Mouse (Mus musculus): Measurements from ENCODE around the gene Zfp462. TPM values are rescaled to one million over a fixed set of nuclear protein-coding genes. Genes with fewer than 3 reads are reported as not detected.

The Zfp462 gene
- total RNA-seq, 2 experiments from 2014 or later, result 64.8 to 77.5 TPM

DNA sequence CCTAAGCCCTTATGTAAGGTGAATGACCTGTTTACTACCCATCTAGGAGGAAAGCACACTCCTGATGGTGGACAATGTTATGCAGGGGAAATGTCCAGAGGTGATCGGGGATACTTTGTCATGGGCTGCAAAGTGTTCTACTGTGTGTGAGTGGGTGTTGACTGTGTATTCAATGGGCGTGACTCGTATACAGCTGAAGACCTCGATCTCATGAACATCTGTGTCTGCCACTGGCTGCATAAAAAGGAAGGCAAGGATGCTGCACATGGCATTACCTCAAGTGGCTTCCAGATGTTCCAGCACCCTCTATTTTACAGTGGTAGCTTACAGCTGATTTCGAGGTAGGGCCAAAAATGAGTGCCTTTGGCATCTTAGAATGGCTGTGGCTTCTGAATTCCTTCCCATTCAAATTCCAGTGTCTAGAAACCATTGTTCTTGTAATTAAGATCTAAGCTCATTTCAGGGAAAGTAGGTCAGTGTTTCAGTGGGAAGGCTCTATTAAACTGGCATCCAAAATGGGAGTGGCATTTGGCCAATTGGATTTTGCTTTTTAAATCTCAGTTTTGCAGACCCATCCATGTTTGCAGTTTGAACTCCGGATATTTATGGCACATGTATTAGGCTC is 96.4 kb downstream of the Zfp462 start:
- no peak for DNase-seq (ENCODE audit: low spot score in 2 of 2)

DNA sequence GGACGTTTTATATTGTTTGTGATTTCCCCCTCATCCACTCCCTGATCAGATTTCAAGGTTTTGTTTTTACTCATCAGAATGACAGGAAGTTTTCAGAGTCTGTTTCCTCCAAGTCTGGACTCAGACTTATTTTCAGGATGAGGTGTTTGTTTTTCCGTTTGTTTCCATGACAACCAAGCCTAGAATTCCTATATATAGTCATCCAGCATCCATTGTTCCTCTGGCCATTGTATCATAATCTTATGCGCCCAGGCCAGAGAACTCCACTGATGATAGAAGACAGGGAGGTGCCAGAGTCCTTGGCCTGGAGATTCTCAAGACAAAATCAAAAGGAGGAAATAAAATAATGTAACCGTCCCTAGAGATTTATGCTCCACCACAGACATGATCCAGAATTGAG is 97.7 kb downstream of the Zfp462 start:
- DNase-seq (ENCODE audit: low spot score in 2 of 2), result no peak

DNA sequence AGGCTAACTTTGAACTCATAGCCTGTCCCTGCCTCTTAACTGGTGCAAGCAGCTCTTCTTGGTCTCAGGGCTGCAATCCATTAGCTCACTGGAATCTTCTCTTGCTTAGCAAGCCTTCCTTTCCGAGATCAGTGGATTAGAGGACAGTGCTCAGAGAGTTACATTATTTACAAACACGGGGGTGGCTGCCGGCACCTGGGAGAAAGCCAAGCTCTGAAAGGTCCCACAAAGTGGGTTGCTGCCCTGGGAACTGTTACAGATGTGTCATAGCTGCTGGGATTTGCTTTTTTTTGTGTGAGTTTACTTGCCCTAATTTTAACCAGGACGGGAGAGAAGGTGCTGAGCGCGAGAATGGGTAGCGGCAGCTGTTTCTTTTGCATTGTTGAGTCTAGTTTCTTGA is 102.4 kb downstream of the Zfp462 start:
- DNase-seq (ENCODE audit: low spot score in 2 of 2), result no peak

DNA sequence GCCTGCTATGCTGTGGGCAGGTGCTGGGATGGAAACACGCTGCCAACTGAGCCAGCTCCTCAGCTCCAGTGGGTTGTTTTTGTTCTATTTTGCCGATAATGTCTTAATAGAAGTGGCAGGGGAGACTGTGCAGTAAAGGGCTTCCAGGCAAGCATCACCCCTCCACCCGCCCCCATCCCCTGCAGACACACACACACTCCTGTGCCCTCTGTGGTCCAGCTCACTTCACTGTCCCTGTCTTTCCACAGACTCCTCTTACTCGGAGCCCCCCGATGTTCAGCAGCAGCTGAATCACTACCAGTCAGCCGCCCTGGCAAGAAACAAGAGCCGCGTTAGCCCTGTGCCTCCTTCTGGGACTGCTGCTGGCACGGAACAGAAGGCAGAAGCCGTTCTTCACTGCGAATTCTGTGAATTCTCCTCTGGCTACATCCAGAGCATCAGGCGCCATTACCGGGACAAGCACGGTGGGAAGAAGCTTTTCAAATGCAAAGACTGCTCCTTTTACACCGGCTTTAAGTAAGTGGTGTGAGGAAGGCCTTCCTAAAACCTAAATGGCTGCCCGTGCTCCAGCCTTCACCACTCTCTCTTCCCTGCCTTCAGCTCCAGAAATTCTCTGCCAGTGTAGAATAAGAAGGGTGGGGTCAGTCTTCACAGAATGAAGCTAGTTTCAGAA is 105.2 kb downstream of the Zfp462 start:
- DNase-seq (ENCODE audit: low spot score in 2 of 2), result peak; percentile 34 to 55

DNA sequence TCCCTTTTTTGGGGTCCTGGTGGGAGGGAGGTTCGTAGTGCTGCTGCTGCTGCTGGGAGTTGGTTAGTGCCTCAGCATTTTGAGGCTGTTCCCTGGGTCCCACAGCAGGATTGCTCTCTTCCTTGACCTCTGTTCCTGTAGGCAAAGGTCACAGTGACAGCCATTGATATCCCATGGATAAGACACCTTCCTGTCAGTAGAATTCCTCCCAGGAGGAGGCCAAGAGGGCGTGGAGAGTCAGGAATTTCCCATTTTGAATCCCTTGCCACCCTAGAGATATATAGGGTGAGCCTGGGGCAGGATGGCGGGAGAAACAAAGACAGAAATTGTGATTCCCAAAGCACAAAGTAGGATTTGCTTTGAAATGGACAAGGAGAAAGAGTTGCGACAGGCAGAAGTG is 106.5 kb downstream of the Zfp462 start:
- no peak for DNase-seq (ENCODE audit: low spot score in 2 of 2)

- no peak for DNase-seq (ENCODE audit: low spot score in 2 of 2)
These were observed 107.8 kb downstream of the Zfp462 start for GRCm38 (mm10) chr4:55052686-55053085.

DNA sequence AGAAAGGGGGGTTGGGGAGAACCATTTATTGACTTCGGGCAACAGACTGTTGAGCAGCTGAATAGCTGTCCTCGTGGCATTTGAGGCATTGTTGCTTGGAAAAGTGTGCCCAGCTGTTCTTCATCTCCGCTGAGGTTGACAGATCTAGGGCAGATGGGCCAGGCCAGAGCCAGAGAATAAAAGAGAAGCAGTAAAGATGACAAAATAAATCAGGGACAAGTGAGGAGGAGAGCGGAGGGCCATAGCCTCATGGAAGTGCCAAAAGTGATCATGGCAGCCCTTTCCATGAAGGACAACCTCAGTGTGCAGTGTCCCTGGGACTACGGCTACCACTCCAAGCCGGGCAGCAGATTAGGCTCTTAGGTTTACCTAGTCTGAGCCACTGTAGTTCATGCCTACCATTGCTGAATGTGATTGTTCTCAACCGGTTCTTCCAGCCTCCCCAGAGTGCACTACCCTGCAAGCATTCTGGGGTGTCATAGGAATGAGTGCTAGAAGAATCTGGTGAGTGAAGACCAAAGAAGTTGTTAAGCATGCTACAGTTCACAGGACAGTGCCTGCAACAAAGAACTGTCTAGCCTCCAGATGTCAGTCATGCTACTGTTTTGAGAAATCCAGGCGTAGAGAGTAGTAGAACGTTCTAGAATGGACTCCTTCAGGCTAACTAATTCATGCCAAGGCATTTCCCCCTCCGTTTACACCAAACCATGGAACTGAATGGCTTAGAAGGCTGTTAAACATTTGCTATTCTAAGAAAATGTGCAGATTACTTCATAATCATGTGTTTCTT is 113.0 kb downstream of the Zfp462 start:
- no peak for DNase-seq (ENCODE audit: low spot score in 2 of 2)

GRCm38 (mm10) chr4:55058901-55059300 is 114.1 kb downstream of the Zfp462 start:
- DNase-seq (ENCODE audit: low spot score in 2 of 2), result no peak

- DNase-seq (ENCODE audit: low spot score in 2 of 2), result no peak
These were observed 121.7 kb downstream of the Zfp462 start for GRCm38 (mm10) chr4:55066341-55067170.

DNA sequence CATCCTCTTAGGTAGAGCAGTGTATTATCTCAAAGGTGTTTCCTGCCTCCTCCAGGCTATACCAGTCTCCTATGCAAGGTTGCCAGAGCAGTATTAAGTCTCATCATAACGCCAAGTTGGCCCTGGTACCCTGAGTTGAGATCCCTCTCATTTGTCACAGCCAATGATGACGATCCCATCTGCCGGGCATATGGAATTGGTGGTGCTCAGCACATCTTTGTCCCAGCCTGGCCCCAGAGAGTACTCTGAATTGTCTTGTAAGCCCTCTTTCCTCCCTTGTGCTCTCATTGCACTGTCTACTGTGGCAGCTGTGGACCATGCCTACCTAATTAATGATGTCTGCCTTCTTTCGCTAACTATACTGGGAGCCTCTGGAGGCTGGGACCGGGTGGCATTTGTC is 126.7 kb downstream of the Zfp462 start:
- no peak for DNase-seq (ENCODE audit: low spot score in 2 of 2)

DNA sequence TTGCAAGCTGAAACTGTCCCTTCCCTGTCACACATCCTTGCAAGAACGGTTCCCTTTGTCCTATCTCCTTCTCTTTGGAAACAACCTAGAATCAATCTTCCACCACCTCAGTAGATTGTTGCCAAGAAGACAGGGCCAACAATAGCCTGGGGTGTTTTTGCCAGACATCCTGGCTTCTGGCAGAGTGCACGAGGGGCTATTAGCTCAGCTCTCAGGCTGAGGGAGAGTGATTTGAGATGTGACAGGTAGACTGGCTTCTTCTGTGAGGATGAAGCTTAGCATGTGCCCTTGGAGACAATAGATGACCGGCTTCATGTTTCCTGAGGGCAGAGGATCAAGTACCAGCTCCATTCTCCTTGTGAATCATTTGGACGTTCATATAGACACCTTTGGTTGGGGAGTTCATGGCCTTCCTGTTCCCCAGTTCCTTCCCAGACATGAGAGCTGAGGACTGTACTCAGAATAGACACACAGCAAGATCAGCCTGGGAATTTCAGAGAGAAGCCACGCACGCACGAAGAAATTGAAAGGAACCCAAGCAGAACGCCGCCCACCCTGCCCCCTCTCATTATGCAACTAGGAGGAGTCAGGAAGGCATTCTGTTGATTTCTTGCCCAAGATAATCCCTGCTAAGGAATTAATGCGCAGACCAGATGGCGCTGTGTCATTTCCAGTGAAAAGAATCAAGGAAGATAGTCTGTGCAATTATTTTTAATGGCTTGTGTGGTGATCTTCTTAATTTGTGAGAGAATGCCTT is 132.5 kb downstream of the Zfp462 start:
- DNase-seq (ENCODE audit: low spot score in 2 of 2), result peak; percentile 77 to 81

DNA sequence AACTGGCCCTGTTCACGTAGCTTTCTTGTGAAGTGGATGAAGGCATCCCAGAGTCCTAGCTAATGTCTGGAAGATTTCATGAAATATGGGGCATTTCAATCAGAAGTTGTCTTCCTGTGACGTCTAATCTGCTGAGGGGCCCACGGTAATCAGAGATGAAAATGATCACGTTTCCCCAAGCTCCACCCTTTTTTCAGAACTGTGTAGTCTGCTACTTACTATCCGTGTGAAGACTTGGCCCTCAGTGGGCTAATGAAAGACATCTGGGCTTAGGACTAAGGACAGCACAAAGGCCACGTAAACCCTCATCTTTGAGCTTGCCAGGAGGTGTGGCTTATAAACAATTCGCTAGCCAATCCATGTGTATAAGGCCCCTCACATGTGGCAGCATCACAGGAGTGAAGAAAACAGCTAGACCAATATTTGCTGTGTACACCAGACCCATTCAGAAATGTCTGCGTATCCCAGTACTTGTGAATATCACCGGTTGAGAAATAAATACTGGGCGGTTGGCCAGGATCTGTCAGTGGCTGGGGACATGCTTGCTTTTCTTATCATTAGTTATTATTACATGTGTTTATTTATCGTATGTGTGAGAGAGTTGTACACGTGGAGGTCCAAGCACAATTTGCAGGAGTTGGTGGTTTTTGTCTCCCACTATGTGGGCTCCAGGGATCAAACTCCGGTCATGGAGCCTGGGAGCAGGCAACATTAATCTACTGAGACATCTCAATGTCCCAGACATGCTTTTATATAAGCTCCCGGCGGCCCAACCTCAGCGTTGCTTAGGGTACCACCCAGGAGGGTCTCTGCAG is 133.3 kb downstream of the Zfp462 start:
- DNase-seq (ENCODE audit: low spot score in 2 of 2), result no peak

- no peak for DNase-seq (ENCODE audit: low spot score in 2 of 2)
These were observed 134.2 kb downstream of the Zfp462 start for GRCm38 (mm10) chr4:55079056-55079455.

DNA sequence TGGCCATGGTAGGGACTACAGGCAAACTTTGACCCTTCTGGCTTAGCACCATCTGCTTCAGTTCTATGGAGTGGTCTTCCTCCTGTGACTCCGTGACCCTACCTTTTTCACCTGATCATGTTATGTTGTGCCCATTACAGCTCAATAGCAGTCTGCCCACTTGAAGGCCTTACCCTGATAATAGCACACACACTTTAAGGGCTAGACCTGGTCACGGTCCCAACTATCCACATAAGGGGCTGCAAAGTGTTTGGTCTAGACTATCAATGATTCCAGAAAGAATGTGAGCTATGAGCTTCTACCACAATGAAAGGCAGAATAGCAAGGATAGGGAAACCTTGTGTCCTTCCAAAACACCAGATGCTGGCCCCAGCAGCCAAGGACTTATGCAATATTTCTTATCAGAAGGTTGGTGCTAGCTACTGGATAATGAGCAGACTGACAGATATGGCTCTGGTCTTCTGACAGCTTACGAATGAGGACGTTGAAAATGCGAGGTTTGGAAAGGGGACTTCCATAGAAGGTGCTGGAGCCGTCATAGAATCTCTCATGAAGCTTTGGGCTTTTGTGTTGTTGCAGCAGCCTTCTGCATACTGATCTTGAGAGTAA is 139.3 kb downstream of the Zfp462 start:
- peak in 1 of 2 experiments; percentile 26 for DNase-seq (ENCODE audit: low spot score in 2 of 2)

DNA sequence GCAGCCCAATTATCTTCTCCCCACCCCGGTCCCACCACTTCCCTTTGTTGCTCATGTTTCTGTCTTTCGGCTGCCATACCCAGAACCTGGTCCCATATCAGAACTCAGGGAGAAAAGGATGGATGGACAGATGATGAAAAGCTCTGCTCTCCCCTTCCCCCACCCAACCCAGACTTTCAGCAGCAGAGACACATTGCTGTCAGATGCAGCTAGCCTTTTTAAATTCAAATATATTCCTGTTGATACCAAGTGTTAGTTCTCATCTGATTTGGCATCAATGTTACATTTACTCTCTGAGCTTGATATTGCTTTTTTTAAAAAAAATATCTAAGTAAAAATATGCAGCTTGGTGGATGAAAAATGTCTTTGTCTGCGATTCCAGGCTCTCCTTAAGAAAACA is 143.3 kb downstream of the Zfp462 start:
- peak in 1 of 2 experiments; percentile 43 for DNase-seq (ENCODE audit: low spot score in 2 of 2)

- DNase-seq (ENCODE audit: low spot score in 2 of 2), result no peak
These were observed 144.1 kb downstream of the Zfp462 start for GRCm38 (mm10) chr4:55088922-55089321.

DNA sequence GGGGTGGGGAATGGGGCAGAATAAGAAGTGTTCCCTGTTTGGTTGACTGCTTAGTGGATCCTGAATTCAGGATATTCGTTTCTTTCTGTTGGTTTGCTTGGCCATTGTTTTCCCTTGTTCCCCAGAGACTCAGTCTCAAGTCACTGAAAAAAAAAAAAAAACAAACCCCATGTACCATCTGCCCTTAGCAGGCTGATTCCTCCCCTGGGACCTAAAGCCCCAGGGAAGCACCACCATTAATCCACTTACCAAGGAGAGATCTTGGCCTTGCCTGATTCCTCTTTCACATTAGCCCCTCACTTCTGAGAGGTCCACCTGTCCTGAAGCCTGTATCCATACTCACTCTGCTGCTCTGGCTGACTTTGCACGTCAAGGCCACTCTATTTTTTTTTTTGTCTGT is 152.3 kb downstream of the Zfp462 start:
- no peak for DNase-seq (ENCODE audit: low spot score in 2 of 2)

DNA sequence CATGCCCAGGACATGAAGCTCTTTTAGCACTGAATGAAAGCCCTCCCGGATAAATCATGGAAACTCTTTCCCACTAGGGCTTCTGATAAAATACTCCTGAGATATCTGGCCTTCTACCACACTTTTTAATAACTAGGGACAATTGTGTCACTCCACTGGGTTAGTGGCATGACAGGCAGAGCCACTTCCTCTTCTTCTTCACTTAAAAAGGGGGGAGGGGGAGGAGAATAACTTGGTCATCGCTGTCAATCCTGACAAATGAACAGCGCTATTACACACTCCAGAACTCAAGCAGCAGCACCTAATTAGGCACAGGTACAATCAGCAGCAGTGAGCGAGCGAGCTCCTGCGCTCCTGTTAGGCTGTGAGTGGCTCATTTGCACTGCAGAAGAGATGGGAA is 153.5 kb downstream of the Zfp462 start:
- no peak for DNase-seq (ENCODE audit: low spot score in 2 of 2)

- no peak for DNase-seq (ENCODE audit: low spot score in 2 of 2)
These were observed 156.0 kb downstream of the Zfp462 start for GRCm38 (mm10) chr4:55100851-55101250.

Data from layer of hippocampus, adult 18-20 months (tissue).